Mouse (Mus musculus) stomach, postnatal 0 days (tissue): ENCODE data around the gene Opn4. TPM values are rescaled to one million over a fixed set of nuclear protein-coding genes. Genes with fewer than 3 reads are reported as not detected.

ENCODE experiments used
- ATAC-seq: fragments of 200-750 bp; cut with Nextera tagmentation; 2 replicates; pipeline ENCODE4 v1.8.0; 2017; ENCODE audit not compliant: low FRiP score, low TSS enrichment
- DNase-seq: peaks from one replicate; pipeline ENCODE4 v3.0.0-alpha.2; 2016; ENCODE audit warnings: low spot score
- H3K27ac ChIP-seq: fragments of 300-500 bp; sonication (generic); replicated peaks from 2 replicates; pipeline ENCODE4 v1.5.1; 2014; ENCODE audit warnings: mild to moderate bottlenecking, control low read depth
- H3K27me3 ChIP-seq: fragments of 300-500 bp; sonication (generic); 2 replicates; pipeline ENCODE4 v1.6.1; 2014; ENCODE audit warnings: low read length; ENCODE audit not compliant: control insufficient read depth, insufficient read depth
- H3K36me3 ChIP-seq: fragments of 300-500 bp; sonication (generic); 2 replicates; pipeline ENCODE4 v1.6.1; 2014; ENCODE audit warnings: low read length, mixed read lengths; ENCODE audit not compliant: control insufficient read depth, insufficient read depth
- H3K4me1 ChIP-seq: fragments of 300-500 bp; sonication (generic); replicated peaks from 2 replicates; pipeline ENCODE4 v1.6.1; 2014; ENCODE audit warnings: antibody characterized with exemption; ENCODE audit not compliant: control insufficient read depth, insufficient read depth
- H3K4me2 ChIP-seq: fragments of 300-500 bp; sonication (generic); replicated peaks from 2 replicates; pipeline ENCODE4 v1.6.1; 2014; ENCODE audit warnings: low read depth, mild to moderate bottlenecking, control low read depth, moderate library complexity
- H3K4me3 ChIP-seq: fragments of 300-500 bp; sonication (generic); 2 replicates; pipeline ENCODE4 v1.5.1; 2014; ENCODE audit warnings: low read depth, low read length, control low read depth
- H3K9ac ChIP-seq: fragments of 300-500 bp; sonication (generic); 2 replicates; pipeline ENCODE4 v1.6.1; 2014; ENCODE audit warnings: mild to moderate bottlenecking, low read length, control low read depth, mixed read lengths
- H3K9me3 ChIP-seq: fragments of 300-500 bp; sonication (generic); 2 replicates; pipeline ENCODE4 v1.6.1; 2016; ENCODE audit warnings: low read length; ENCODE audit not compliant: control insufficient read depth
- CTCF ChIP-seq: IDR thresholded peaks from 2 replicates; pipeline ENCODE4 v1.5.1; 2016; ENCODE audit warnings: antibody characterized with exemption, low read depth, mild to moderate bottlenecking, moderate library complexity
- EP300 ChIP-seq: optimal IDR thresholded peaks from 2 replicates; pipeline ENCODE3; 2016; ENCODE audit warnings: antibody characterized with exemption
- WGBS: fragments of 180-500 bp; shearing (Covaris S2); extraction: QIAGEN DNeasy Blood & Tissue Kit; methylation state at CpG from one replicate; pipeline ENCODE4 v1.1.7; 2014; 5-methylcytosine and 5-hydroxymethylcytosine counted together
- polyA plus RNA-seq: library from polyadenylated mRNA; unstranded; fragments of >200 nt; fragmentation: Nextera tagmentation; extraction: Ambion mirVana; gene quantifications from 2 replicates; pipeline ENCODE4 v1.2.1, GENCODE M21; 2015

Gene Opn4
- polyA plus RNA-seq, 1 experiment from 2014 or later: not detected

GRCm38 (mm10) chr14:34564646-34565045, 35.3 kb downstream of the Opn4 start:
- no peak for TF ChIP-seq EP300
- TF ChIP-seq CTCF: no peak
- ATAC-seq: no peak
- no peak for DNase-seq
- 0 out of 2 replicates have a peak, but pooled peaks cover 3% of the 10 kb centered on the region for H3K4me1 ChIP-seq
- H3K27ac ChIP-seq: peak overlapping the region; percentile 73
- H3K9ac ChIP-seq: no peak overlapping the region
- no peak overlapping the region for H3K4me3 ChIP-seq
- no peaks in the 10 kb centered on the region for H3K27me3 ChIP-seq
- WGBS: 65% methylated on average over 5 of the region's 5 CpGs
- H3K9me3 ChIP-seq: no peaks in the 10 kb centered on the region
- no peak overlapping the region for H3K4me2 ChIP-seq
- H3K36me3 ChIP-seq: no peaks in the 10 kb centered on the region

GRCm38 (mm10) chr14:34562393-34562792, 37.5 kb downstream of the Opn4 start:
- Histone ChIP-seq H3K27ac (no peak overlapping the region), H3K4me3 (no peak overlapping the region), H3K27me3 (no peaks in the 10 kb centered on the region), H3K9me3 (no peaks in the 10 kb centered on the region), H3K4me2 (no peak overlapping the region), H3K9ac (no peak overlapping the region), H3K36me3 (no peaks in the 10 kb centered on the region), H3K4me1 (0 out of 2 replicates have a peak, but pooled peaks cover 3% of the 10 kb centered on the region)
- peak; percentile 66 for TF ChIP-seq CTCF
- no peak for TF ChIP-seq EP300
- WGBS: 11% methylated on average over 2 of the region's 2 CpGs
- ATAC-seq (peak; percentile 81), DNase-seq (peak; percentile 64)

GRCm38 (mm10) chr14:34561647-34562046, 38.3 kb downstream of the Opn4 start:
- 84% methylated on average over 8 of the region's 8 CpGs for WGBS
- H3K9ac ChIP-seq: no peak overlapping the region
- H3K4me1 ChIP-seq: 0 out of 2 replicates have a peak, but pooled peaks cover 3% of the 10 kb centered on the region
- DNase-seq (no peak), ATAC-seq (no peak)
- no peak overlapping the region for H3K27ac ChIP-seq
- no peaks in the 10 kb centered on the region for H3K9me3 ChIP-seq
- H3K4me3 ChIP-seq: no peak overlapping the region
- TF ChIP-seq CTCF (no peak), EP300 (no peak)
- H3K27me3 ChIP-seq: no peaks in the 10 kb centered on the region
- no peaks in the 10 kb centered on the region for H3K36me3 ChIP-seq
- no peak overlapping the region for H3K4me2 ChIP-seq

GRCm38 (mm10) chr14:34558947-34559346, 41.0 kb downstream of the Opn4 start:
- 86% methylated on average over 9 of the region's 9 CpGs for WGBS
- no peak overlapping the region for H3K4me3 ChIP-seq
- H3K27me3 ChIP-seq: no peaks in the 10 kb centered on the region
- no peaks in the 10 kb centered on the region for H3K4me1 ChIP-seq
- H3K27ac ChIP-seq: no peak overlapping the region
- H3K36me3 ChIP-seq: no peaks in the 10 kb centered on the region
- ATAC-seq (no peak), DNase-seq (no peak)
- no peaks in the 10 kb centered on the region for H3K9me3 ChIP-seq
- no peak overlapping the region for H3K9ac ChIP-seq
- H3K4me2 ChIP-seq: no peak overlapping the region
- TF ChIP-seq CTCF (no peak), EP300 (no peak)

GRCm38 (mm10) chr14:34555211-34555610, 44.7 kb downstream of the Opn4 start:
- Histone ChIP-seq H3K36me3 (no peaks in the 10 kb centered on the region), H3K9me3 (no peaks in the 10 kb centered on the region), H3K4me1 (no peaks in the 10 kb centered on the region), H3K9ac (no peak overlapping the region), H3K27ac (no peak overlapping the region), H3K4me2 (no peak overlapping the region), H3K27me3 (no peaks in the 10 kb centered on the region), H3K4me3 (no peak overlapping the region)
- WGBS: 69% methylated on average over 13 of the region's 13 CpGs
- no peak for ATAC-seq
- no peak for TF ChIP-seq EP300
- no peak for TF ChIP-seq CTCF
- DNase-seq: no peak

GRCm38 (mm10) chr14:34554047-34554446, 45.9 kb downstream of the Opn4 start:
- H3K27ac ChIP-seq: peak overlapping the region; percentile 40; the same call in 1 of the 2 replicates
- no peaks in the 10 kb centered on the region for H3K4me1 ChIP-seq
- no peaks in the 10 kb centered on the region for H3K36me3 ChIP-seq
- H3K9ac ChIP-seq: no peak overlapping the region
- no peak overlapping the region for H3K4me3 ChIP-seq
- no peak for TF ChIP-seq EP300
- TF ChIP-seq CTCF: no peak
- no peaks in the 10 kb centered on the region for H3K27me3 ChIP-seq
- peak; percentile 41 for ATAC-seq
- WGBS: 31% methylated on average over 3 of the region's 3 CpGs
- H3K9me3 ChIP-seq: no peaks in the 10 kb centered on the region
- H3K4me2 ChIP-seq: no peak overlapping the region
- DNase-seq: peak; percentile 52
